Mouse (Mus musculus): Measurements from ENCODE around the gene Tmem43. TPM values are rescaled to one million over a fixed set of nuclear protein-coding genes. Genes with fewer than 3 reads are reported as not detected.

The Tmem43 gene
- polyA plus RNA-seq, 1 experiment from 2014 or later: 60.9 TPM

GRCm38 (mm10) chr6:91522816-91523215, 49.3 kb downstream of the Tmem43 start:
- H3K9me3 ChIP-seq (ENCODE audit: control insufficient read depth, low read length): no peaks in the 10 kb centered on the region
- H3K36me3 ChIP-seq (ENCODE audit: control insufficient read depth, insufficient read depth, low read length): peaks cover 14% of the 10 kb centered on the region
- H3K4me1 ChIP-seq (ENCODE audit: control insufficient read depth, insufficient read depth, low read length): no peaks in the 10 kb centered on the region
- H3K4me2 ChIP-seq (ENCODE audit: low read depth): no peak overlapping the region
- no peak for ATAC-seq (ENCODE audit: insufficient read depth, low FRiP score, low TSS enrichment)
- H3K27ac ChIP-seq (ENCODE audit: low read depth, low read length): no peak overlapping the region
- H3K9ac ChIP-seq (ENCODE audit: low read length): no peak overlapping the region
- WGBS: 91% methylated on average over 5 of the region's 5 CpGs
- H3K4me3 ChIP-seq (ENCODE audit: low read depth, low read length): no peak overlapping the region
- no peaks in the 10 kb centered on the region for H3K27me3 ChIP-seq (ENCODE audit: control insufficient read depth, insufficient read depth, low read length)
- DNase-seq (ENCODE audit: low spot score): no peak

- ATAC-seq (ENCODE audit: insufficient read depth, low FRiP score, low TSS enrichment): no peak
- WGBS: 88% methylated on average over 4 of the region's 4 CpGs
- Histone ChIP-seq H3K4me3 (ENCODE audit: low read depth, low read length) (no peak overlapping the region), H3K9ac (ENCODE audit: low read length) (no peak overlapping the region), H3K27me3 (ENCODE audit: control insufficient read depth, insufficient read depth, low read length) (no peaks in the 10 kb centered on the region), H3K4me2 (ENCODE audit: low read depth) (no peak overlapping the region), H3K9me3 (ENCODE audit: control insufficient read depth, low read length) (no peaks in the 10 kb centered on the region), H3K36me3 (ENCODE audit: control insufficient read depth, insufficient read depth, low read length) (peaks cover 10% of the 10 kb centered on the region), H3K4me1 (ENCODE audit: control insufficient read depth, insufficient read depth, low read length) (no peaks in the 10 kb centered on the region), H3K27ac (ENCODE audit: low read depth, low read length) (no peak overlapping the region)
- DNase-seq (ENCODE audit: low spot score): no peak
Observed at GRCm38 (mm10) chr6:91525544-91525943, 52.0 kb downstream of the Tmem43 start.

GRCm38 (mm10) chr6:91527227-91527860, 53.8 kb downstream of the Tmem43 start:
- H3K4me2 ChIP-seq (ENCODE audit: low read depth): no peak overlapping the region
- H3K9ac ChIP-seq (ENCODE audit: low read length): no peak overlapping the region
- WGBS: 67% methylated on average over 5 of the region's 5 CpGs
- no peak for ATAC-seq (ENCODE audit: insufficient read depth, low FRiP score, low TSS enrichment)
- no peak overlapping the region for H3K27ac ChIP-seq (ENCODE audit: low read depth, low read length)
- H3K9me3 ChIP-seq (ENCODE audit: control insufficient read depth, low read length): no peaks in the 10 kb centered on the region
- H3K4me3 ChIP-seq (ENCODE audit: low read depth, low read length): no peak overlapping the region
- no peaks in the 10 kb centered on the region for H3K27me3 ChIP-seq (ENCODE audit: control insufficient read depth, insufficient read depth, low read length)
- DNase-seq (ENCODE audit: low spot score): peak; percentile 24
- no peaks in the 10 kb centered on the region for H3K4me1 ChIP-seq (ENCODE audit: control insufficient read depth, insufficient read depth, low read length)
- peaks cover 4% of the 10 kb centered on the region for H3K36me3 ChIP-seq (ENCODE audit: control insufficient read depth, insufficient read depth, low read length)

GRCm38 (mm10) chr6:91528265-91528664, 54.8 kb downstream of the Tmem43 start:
- no peak overlapping the region for H3K4me3 ChIP-seq (ENCODE audit: low read depth, low read length)
- H3K4me1 ChIP-seq (ENCODE audit: control insufficient read depth, insufficient read depth, low read length): no peaks in the 10 kb centered on the region
- no peak for ATAC-seq (ENCODE audit: insufficient read depth, low FRiP score, low TSS enrichment)
- DNase-seq (ENCODE audit: low spot score): no peak
- no peaks in the 10 kb centered on the region for H3K36me3 ChIP-seq (ENCODE audit: control insufficient read depth, insufficient read depth, low read length)
- no peak overlapping the region for H3K4me2 ChIP-seq (ENCODE audit: low read depth)
- no peak overlapping the region for H3K27ac ChIP-seq (ENCODE audit: low read depth, low read length)
- 88% methylated on average over 7 of the region's 7 CpGs for WGBS
- no peaks in the 10 kb centered on the region for H3K9me3 ChIP-seq (ENCODE audit: control insufficient read depth, low read length)
- no peak overlapping the region for H3K9ac ChIP-seq (ENCODE audit: low read length)
- no peaks in the 10 kb centered on the region for H3K27me3 ChIP-seq (ENCODE audit: control insufficient read depth, insufficient read depth, low read length)

DNA sequence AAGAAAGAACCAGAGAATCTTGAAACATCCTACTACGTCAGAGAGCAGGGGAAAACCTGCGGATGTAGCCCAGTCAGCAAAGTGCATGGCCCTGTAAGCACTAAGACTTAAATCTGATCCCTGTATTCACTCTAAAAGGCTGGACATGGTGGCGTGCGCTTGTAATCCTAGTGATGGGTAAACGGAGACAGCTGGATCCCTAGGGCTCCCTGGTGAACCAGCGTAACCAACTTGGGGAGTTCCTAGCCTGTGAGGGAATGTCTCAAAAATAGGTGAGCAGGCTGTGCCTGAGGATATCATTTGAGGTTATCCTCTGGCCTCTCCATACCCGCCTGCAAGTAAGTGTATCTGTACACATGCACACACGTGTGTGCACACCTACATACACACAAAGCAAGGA, 57.2 kb downstream of the Tmem43 start:
- H3K4me1 ChIP-seq (ENCODE audit: control insufficient read depth, insufficient read depth, low read length): no peaks in the 10 kb centered on the region
- ATAC-seq (ENCODE audit: insufficient read depth, low FRiP score, low TSS enrichment) (no peak), DNase-seq (ENCODE audit: low spot score) (no peak)
- H3K27me3 ChIP-seq (ENCODE audit: control insufficient read depth, insufficient read depth, low read length): no peaks in the 10 kb centered on the region
- H3K9me3 ChIP-seq (ENCODE audit: control insufficient read depth, low read length): no peaks in the 10 kb centered on the region
- H3K4me3 ChIP-seq (ENCODE audit: low read depth, low read length): no peak overlapping the region
- H3K27ac ChIP-seq (ENCODE audit: low read depth, low read length): no peak overlapping the region
- H3K4me2 ChIP-seq (ENCODE audit: low read depth): no peak overlapping the region
- no peaks in the 10 kb centered on the region for H3K36me3 ChIP-seq (ENCODE audit: control insufficient read depth, insufficient read depth, low read length)
- no peak overlapping the region for H3K9ac ChIP-seq (ENCODE audit: low read length)
- 92% methylated on average over 8 of the region's 8 CpGs for WGBS

GRCm38 (mm10) chr6:91531276-91531675, 57.8 kb downstream of the Tmem43 start:
- H3K9ac ChIP-seq (ENCODE audit: low read length): no peak overlapping the region
- WGBS: 87% methylated on average over 6 of the region's 6 CpGs
- no peaks in the 10 kb centered on the region for H3K4me1 ChIP-seq (ENCODE audit: control insufficient read depth, insufficient read depth, low read length)
- H3K4me3 ChIP-seq (ENCODE audit: low read depth, low read length): no peak overlapping the region
- DNase-seq (ENCODE audit: low spot score) (no peak), ATAC-seq (ENCODE audit: insufficient read depth, low FRiP score, low TSS enrichment) (no peak)
- no peaks in the 10 kb centered on the region for H3K36me3 ChIP-seq (ENCODE audit: control insufficient read depth, insufficient read depth, low read length)
- H3K27me3 ChIP-seq (ENCODE audit: control insufficient read depth, insufficient read depth, low read length): no peaks in the 10 kb centered on the region
- no peak overlapping the region for H3K4me2 ChIP-seq (ENCODE audit: low read depth)
- no peak overlapping the region for H3K27ac ChIP-seq (ENCODE audit: low read depth, low read length)
- H3K9me3 ChIP-seq (ENCODE audit: control insufficient read depth, low read length): no peaks in the 10 kb centered on the region

GRCm38 (mm10) chr6:91532661-91533060, 59.2 kb downstream of the Tmem43 start:
- no peaks in the 10 kb centered on the region for H3K36me3 ChIP-seq (ENCODE audit: control insufficient read depth, insufficient read depth, low read length)
- ATAC-seq (ENCODE audit: insufficient read depth, low FRiP score, low TSS enrichment): no peak
- 82% methylated on average over 6 of the region's 6 CpGs for WGBS
- H3K9ac ChIP-seq (ENCODE audit: low read length): no peak overlapping the region
- H3K27me3 ChIP-seq (ENCODE audit: control insufficient read depth, insufficient read depth, low read length): no peaks in the 10 kb centered on the region
- H3K4me1 ChIP-seq (ENCODE audit: control insufficient read depth, insufficient read depth, low read length): no peaks in the 10 kb centered on the region
- H3K27ac ChIP-seq (ENCODE audit: low read depth, low read length): no peak overlapping the region
- DNase-seq (ENCODE audit: low spot score): no peak
- H3K4me3 ChIP-seq (ENCODE audit: low read depth, low read length): no peak overlapping the region
- no peak overlapping the region for H3K4me2 ChIP-seq (ENCODE audit: low read depth)
- H3K9me3 ChIP-seq (ENCODE audit: control insufficient read depth, low read length): no peaks in the 10 kb centered on the region

- DNase-seq (ENCODE audit: low spot score): no peak
- H3K9me3 ChIP-seq (ENCODE audit: control insufficient read depth, low read length): no peaks in the 10 kb centered on the region
- ATAC-seq (ENCODE audit: insufficient read depth, low FRiP score, low TSS enrichment): no peak
- no peaks in the 10 kb centered on the region for H3K27me3 ChIP-seq (ENCODE audit: control insufficient read depth, insufficient read depth, low read length)
- no peak overlapping the region for H3K27ac ChIP-seq (ENCODE audit: low read depth, low read length)
- no peaks in the 10 kb centered on the region for H3K4me1 ChIP-seq (ENCODE audit: control insufficient read depth, insufficient read depth, low read length)
- H3K4me2 ChIP-seq (ENCODE audit: low read depth): no peak overlapping the region
- H3K4me3 ChIP-seq (ENCODE audit: low read depth, low read length): no peak overlapping the region
- no peaks in the 10 kb centered on the region for H3K36me3 ChIP-seq (ENCODE audit: control insufficient read depth, insufficient read depth, low read length)
- 45% methylated on average over 5 of the region's 5 CpGs for WGBS
- no peak overlapping the region for H3K9ac ChIP-seq (ENCODE audit: low read length)
Observed at GRCm38 (mm10) chr6:91533359-91533758, 59.9 kb downstream of the Tmem43 start.

GRCm38 (mm10) chr6:91533771-91534170, 60.3 kb downstream of the Tmem43 start:
- DNase-seq (ENCODE audit: low spot score): no peak
- Histone ChIP-seq H3K4me3 (ENCODE audit: low read depth, low read length) (no peak overlapping the region), H3K4me1 (ENCODE audit: control insufficient read depth, insufficient read depth, low read length) (no peaks in the 10 kb centered on the region), H3K27ac (ENCODE audit: low read depth, low read length) (no peak overlapping the region), H3K27me3 (ENCODE audit: control insufficient read depth, insufficient read depth, low read length) (no peaks in the 10 kb centered on the region), H3K36me3 (ENCODE audit: control insufficient read depth, insufficient read depth, low read length) (no peaks in the 10 kb centered on the region), H3K4me2 (ENCODE audit: low read depth) (no peak overlapping the region), H3K9me3 (ENCODE audit: control insufficient read depth, low read length) (no peaks in the 10 kb centered on the region), H3K9ac (ENCODE audit: low read length) (no peak overlapping the region)
- WGBS: 45% methylated on average over 2 of the region's 2 CpGs
- ATAC-seq (ENCODE audit: insufficient read depth, low FRiP score, low TSS enrichment): no peak
